Mouse (Mus musculus): ENCODE results near the gene Ddr1. TPM values are rescaled to one million over a fixed set of nuclear protein-coding genes. Genes with fewer than 3 reads are reported as not detected.

The Ddr1 gene
- polyA plus RNA-seq, 1 experiment from 2014 or later, result 184 TPM

- H3K4me1 ChIP-seq (replicated peaks), result peaks cover 59% of the 10 kb centered on the region
- peaks cover 49% of the 10 kb centered on the region for H3K36me3 ChIP-seq
- DNase-seq (ENCODE audit: low spot score), result peak; percentile 78
- H3K27ac ChIP-seq, result peak overlapping the region; percentile 99
- peaks cover 14% of the 10 kb centered on the region; the same call in 1 of the 2 replicates for H3K27me3 ChIP-seq (ENCODE audit: insufficient read depth, poor library complexity, severe bottlenecking)
- WGBS, result 4% methylated on average over 16 of the region's 16 CpGs
- peak overlapping the region; percentile 52 for H3K4me3 ChIP-seq
- peaks cover 7% of the 10 kb centered on the region for H3K9me3 ChIP-seq
Measured at GRCm38 (mm10) chr17:35697759-35698500, 6.5 kb downstream of the Ddr1 start.

GRCm38 (mm10) chr17:35697429-35697758 is 7.0 kb downstream of the Ddr1 start:
- no peak for DNase-seq (ENCODE audit: low spot score)
- 26% methylated on average over 1 of the region's 1 CpGs for WGBS
- Histone ChIP-seq H3K27ac (peak overlapping the region; percentile 99), H3K36me3 (peaks cover 54% of the 10 kb centered on the region), H3K4me3 (peak overlapping the region; percentile 52), H3K4me1 (replicated peaks) (peaks cover 53% of the 10 kb centered on the region), H3K9me3 (peaks cover 7% of the 10 kb centered on the region), H3K27me3 (ENCODE audit: insufficient read depth, poor library complexity, severe bottlenecking) (peaks cover 11% of the 10 kb centered on the region; the same call in 1 of the 2 replicates)

GRCm38 (mm10) chr17:35696691-35697090 is 7.7 kb downstream of the Ddr1 start:
- H3K9me3 ChIP-seq, result peaks cover 7% of the 10 kb centered on the region
- H3K36me3 ChIP-seq, result peaks cover 61% of the 10 kb centered on the region
- H3K4me3 ChIP-seq, result peak overlapping the region; percentile 52
- peaks cover 46% of the 10 kb centered on the region for H3K4me1 ChIP-seq (replicated peaks)
- 67% methylated on average over 6 of the region's 6 CpGs for WGBS
- DNase-seq (ENCODE audit: low spot score), result no peak
- H3K27ac ChIP-seq, result peak overlapping the region; percentile 99
- peaks cover 4% of the 10 kb centered on the region; the same call in 1 of the 2 replicates for H3K27me3 ChIP-seq (ENCODE audit: insufficient read depth, poor library complexity, severe bottlenecking)

GRCm38 (mm10) chr17:35695289-35695688 is 9.1 kb downstream of the Ddr1 start:
- Histone ChIP-seq H3K36me3 (peaks cover 72% of the 10 kb centered on the region), H3K4me1 (replicated peaks) (peaks cover 38% of the 10 kb centered on the region), H3K27ac (no peak overlapping the region), H3K4me3 (no peak overlapping the region), H3K9me3 (peaks cover 7% of the 10 kb centered on the region), H3K27me3 (ENCODE audit: insufficient read depth, poor library complexity, severe bottlenecking) (no peaks in the 10 kb centered on the region)
- DNase-seq (ENCODE audit: low spot score), result no peak
- WGBS, result 90% methylated on average over 2 of the region's 2 CpGs

GRCm38 (mm10) chr17:35693906-35694305 is 10.5 kb downstream of the Ddr1 start:
- H3K4me3 ChIP-seq, result no peak overlapping the region
- H3K27ac ChIP-seq, result no peak overlapping the region
- no peaks in the 10 kb centered on the region for H3K27me3 ChIP-seq (ENCODE audit: insufficient read depth, poor library complexity, severe bottlenecking)
- no peak for DNase-seq (ENCODE audit: low spot score)
- WGBS, result 95% methylated on average over 5 of the region's 5 CpGs
- H3K4me1 ChIP-seq (replicated peaks), result peaks cover 24% of the 10 kb centered on the region
- peaks cover 7% of the 10 kb centered on the region for H3K9me3 ChIP-seq
- peaks cover 75% of the 10 kb centered on the region for H3K36me3 ChIP-seq

GRCm38 (mm10) chr17:35692368-35692767 is 12.1 kb downstream of the Ddr1 start:
- no peak for DNase-seq (ENCODE audit: low spot score)
- Histone ChIP-seq H3K9me3 (peaks cover 7% of the 10 kb centered on the region), H3K4me3 (no peak overlapping the region), H3K27me3 (ENCODE audit: insufficient read depth, poor library complexity, severe bottlenecking) (no peaks in the 10 kb centered on the region), H3K27ac (no peak overlapping the region), H3K36me3 (peaks cover 90% of the 10 kb centered on the region), H3K4me1 (replicated peaks) (peaks cover 12% of the 10 kb centered on the region)
- WGBS, result 83% methylated on average over 4 of the region's 4 CpGs

GRCm38 (mm10) chr17:35691811-35692210 is 12.6 kb downstream of the Ddr1 start:
- DNase-seq (ENCODE audit: low spot score), result no peak
- H3K4me1 ChIP-seq (replicated peaks), result peaks cover 8% of the 10 kb centered on the region
- peaks cover 7% of the 10 kb centered on the region for H3K9me3 ChIP-seq
- WGBS, result 80% methylated on average over 4 of the region's 4 CpGs
- H3K27me3 ChIP-seq (ENCODE audit: insufficient read depth, poor library complexity, severe bottlenecking), result no peaks in the 10 kb centered on the region
- H3K27ac ChIP-seq, result no peak overlapping the region
- peaks cover 95% of the 10 kb centered on the region for H3K36me3 ChIP-seq
- no peak overlapping the region for H3K4me3 ChIP-seq

- 92% methylated on average over 18 of the region's 18 CpGs for WGBS
- Histone ChIP-seq H3K27ac (no peak overlapping the region), H3K36me3 (peaks cover 98% of the 10 kb centered on the region)
Measured at GRCm38 (mm10) chr17:35689936-35690645, 14.3 kb downstream of the Ddr1 start.

GRCm38 (mm10) chr17:35688347-35689175 is 15.9 kb downstream of the Ddr1 start:
- peaks cover 23% of the 10 kb centered on the region for H3K4me1 ChIP-seq (replicated peaks)
- H3K36me3 ChIP-seq, result peaks cover 100% of the 10 kb centered on the region
- no peaks in the 10 kb centered on the region for H3K9me3 ChIP-seq
- no peak overlapping the region for H3K4me3 ChIP-seq
- H3K27ac ChIP-seq, result no peak overlapping the region
- WGBS, result 89% methylated on average over 25 of the region's 25 CpGs
- no peaks in the 10 kb centered on the region for H3K27me3 ChIP-seq (ENCODE audit: insufficient read depth, poor library complexity, severe bottlenecking)
- no peak for DNase-seq (ENCODE audit: low spot score)

More at GRCm38 (mm10) chr17:35689936-35690645, 14.3 kb downstream of the Ddr1 start:
- H3K4me3 ChIP-seq, result no peak overlapping the region
- no peaks in the 10 kb centered on the region for H3K9me3 ChIP-seq
- no peak for DNase-seq (ENCODE audit: low spot score)
- peaks cover 21% of the 10 kb centered on the region for H3K4me1 ChIP-seq (replicated peaks)
- no peaks in the 10 kb centered on the region for H3K27me3 ChIP-seq (ENCODE audit: insufficient read depth, poor library complexity, severe bottlenecking)

- Histone ChIP-seq H3K27ac (no peak overlapping the region; the same call in 1 of the 2 replicates), H3K27me3 (ENCODE audit: insufficient read depth, poor library complexity, severe bottlenecking) (no peaks in the 10 kb centered on the region), H3K36me3 (peaks cover 100% of the 10 kb centered on the region), H3K9me3 (no peaks in the 10 kb centered on the region), H3K4me3 (no peak overlapping the region), H3K4me1 (replicated peaks) (peaks cover 31% of the 10 kb centered on the region)
- DNase-seq (ENCODE audit: low spot score), result peak; percentile 43
- 74% methylated on average over 9 of the region's 9 CpGs for WGBS
Measured at GRCm38 (mm10) chr17:35685061-35685460, 19.4 kb downstream of the Ddr1 start.

- no peak for DNase-seq (ENCODE audit: low spot score)
- Histone ChIP-seq H3K4me1 (replicated peaks) (peaks cover 26% of the 10 kb centered on the region), H3K27ac (0 out of 2 replicates have a peak overlapping the region, but pooled peaks have one; percentile 29), H3K27me3 (ENCODE audit: insufficient read depth, poor library complexity, severe bottlenecking) (no peaks in the 10 kb centered on the region), H3K9me3 (no peaks in the 10 kb centered on the region), H3K4me3 (no peak overlapping the region), H3K36me3 (peaks cover 79% of the 10 kb centered on the region)
- 90% methylated on average over 13 of the region's 13 CpGs for WGBS
Measured at GRCm38 (mm10) chr17:35681986-35682385, 22.4 kb downstream of the Ddr1 start.

- H3K27ac ChIP-seq, result no peak overlapping the region
- WGBS, result 31% methylated on average over 6 of the region's 6 CpGs
- H3K4me1 ChIP-seq (replicated peaks), result peaks cover 16% of the 10 kb centered on the region
- peaks cover 65% of the 10 kb centered on the region for H3K36me3 ChIP-seq
- no peaks in the 10 kb centered on the region for H3K27me3 ChIP-seq (ENCODE audit: insufficient read depth, poor library complexity, severe bottlenecking)
- no peaks in the 10 kb centered on the region for H3K9me3 ChIP-seq
- DNase-seq (ENCODE audit: low spot score), result peak; percentile 29
- H3K4me3 ChIP-seq, result no peak overlapping the region
Measured at GRCm38 (mm10) chr17:35680591-35680990, 23.8 kb downstream of the Ddr1 start.

Data from hindbrain, embryonic 10.5 days (tissue).